Mouse (Mus musculus): ENCODE measurements around the gene Ttc9.

- TF ChIP-seq POLR2A (IDR thresholded peaks at IDR 0.05; ENCODE audit: extremely low read depth, insufficient read depth, low read length): no peak
- TF ChIP-seq CTCF (IDR thresholded peaks at IDR 0.05; ENCODE audit: low read depth, low read length): no peak
These were observed 32.1 kb downstream of the Ttc9 start for GRCm38 (mm10) chr12:81663116-81663515.
